Comparison of ENCODE assay signal across 14 mouse cellular contexts in genomic region chr8:120466266-120466665, GRCm38 (mm10).
DNase-seq lines count a peak whose midpoint lies in the region; ATAC-seq lines count a peak whose summit lies in the region.
"Had no signal": no experiment of that assay in that cellular context is flagged by ENCODE, and none has a peak within 500 bp of the region (broad histone marks: within the 10 kb centered on the region; RNA-seq: fewer than 3 reads in every experiment).

No protein-coding gene starts in this region.

- H3K4me1 ChIP-seq in heart, embryonic 16.5 days (ENCODE audit: control insufficient read depth, insufficient read depth, low read length) = peaks cover 41% of the 10 kb centered on the region
- peaks cover 77% of the 10 kb centered on the region for H3K4me1 ChIP-seq in neural tube, embryonic 13.5 days (replicated peaks)
- peaks cover 44% of the 10 kb centered on the region for H3K4me1 ChIP-seq in hindbrain, embryonic 14.5 days (replicated peaks; ENCODE audit: control insufficient read depth, insufficient read depth, low read length)

- intact Hi-C loops in heart, postnatal 10 days (cut with DNase I) = no loop called here
- intact Hi-C loops in left cerebral cortex, postnatal 4 days (cut with DNase I) = no loop called here

- no peaks in the 10 kb centered on the region for H3K36me3 ChIP-seq in heart, embryonic 16.5 days (ENCODE audit: control insufficient read depth, insufficient read depth)
- H3K36me3 ChIP-seq in neural tube, embryonic 13.5 days = no peaks in the 10 kb centered on the region
- no peaks in the 10 kb centered on the region for H3K36me3 ChIP-seq in hindbrain, embryonic 14.5 days (replicated peaks; ENCODE audit: control insufficient read depth, insufficient read depth)
- H3K36me3 ChIP-seq: kidney, embryonic 15.5 days had no signal

- ATAC-seq in heart, embryonic 16.5 days (replicated peaks; ENCODE audit: extremely low read depth, insufficient read depth, low FRiP score) = no peak
- no peak for ATAC-seq in neural tube, embryonic 13.5 days (ENCODE audit: low read depth)
- ATAC-seq in hindbrain, embryonic 14.5 days (ENCODE audit: low FRiP score) = no peak
- no peak for ATAC-seq in megakaryocyte progenitor cell, adult 5-6 weeks (replicated peaks; ENCODE audit: poor library complexity)

- no peak for DNase-seq in heart, postnatal 10 days
- no peak for DNase-seq in neural tube, embryonic 10.5 days (ENCODE audit: extremely low spot score, low spot score)
- DNase-seq in hindbrain, embryonic 14.5 days (ENCODE audit: low spot score) = no peak
- no peak for DNase-seq in left cerebral cortex, postnatal 4 days
- DNase-seq in right cerebral cortex, postnatal 36 days (ENCODE audit: low spot score in 2 of 2) = no peak
- DNase-seq: cerebellum, adult 11 months; thymus, postnatal 14 days had no signal

- H3K9me3 ChIP-seq in heart, embryonic 16.5 days (replicated peaks; ENCODE audit: control insufficient read depth, low read length) = no peaks in the 10 kb centered on the region
- H3K9me3 ChIP-seq in neural tube, embryonic 13.5 days = no peaks in the 10 kb centered on the region
- no peaks in the 10 kb centered on the region for H3K9me3 ChIP-seq in hindbrain, embryonic 14.5 days (ENCODE audit: control insufficient read depth, low read length)
- H3K9me3 ChIP-seq: kidney, embryonic 15.5 days had no signal

- H3K27me3 ChIP-seq in heart, embryonic 16.5 days (ENCODE audit: control insufficient read depth, insufficient read depth, low read length) = no peaks in the 10 kb centered on the region; the same call in 1 of the 2 replicates
- H3K27me3 ChIP-seq in neural tube, embryonic 13.5 days = no peaks in the 10 kb centered on the region
- no peaks in the 10 kb centered on the region for H3K27me3 ChIP-seq in hindbrain, embryonic 14.5 days (ENCODE audit: control insufficient read depth, insufficient read depth, low read length)
- H3K27me3 ChIP-seq: Patski had no signal

- peak overlapping the region; percentile 36; the same call in 1 of the 2 replicates for H3K4me2 ChIP-seq in heart, embryonic 16.5 days (ENCODE audit: low read depth, low read length)
- H3K4me2 ChIP-seq in neural tube, embryonic 13.5 days = no peak overlapping the region
- H3K4me2 ChIP-seq in hindbrain, embryonic 14.5 days (replicated peaks) = no peak overlapping the region
- H3K4me2 ChIP-seq: kidney, embryonic 15.5 days had no signal

- peak overlapping the region; percentile 75; the same call in 1 of the 2 replicates for H3K27ac ChIP-seq in heart, embryonic 16.5 days (ENCODE audit: low read length)
- peak overlapping the region; percentile 62 for H3K27ac ChIP-seq in neural tube, embryonic 13.5 days (replicated peaks)
- 0 out of 2 replicates have a peak overlapping the region, but pooled peaks have one; percentile 17 for H3K27ac ChIP-seq in hindbrain, embryonic 14.5 days
- H3K27ac ChIP-seq: layer of hippocampus, adult 2 months; left cerebral cortex, adult 2 months had no signal

- H3K9ac ChIP-seq in heart, embryonic 16.5 days (ENCODE audit: low read length) = no peak overlapping the region
- H3K9ac ChIP-seq in neural tube, embryonic 13.5 days = 0 out of 2 replicates have a peak overlapping the region, but pooled peaks have one; percentile 26
- no peak overlapping the region for H3K9ac ChIP-seq in hindbrain, embryonic 14.5 days
- H3K9ac ChIP-seq: kidney, embryonic 15.5 days had no signal

- WGBS in heart, embryonic 16.5 days = 61% methylated on average over 10 of the region's 10 CpGs
- 59% methylated on average over 10 of the region's 10 CpGs for WGBS in neural tube, embryonic 13.5 days
- WGBS in hindbrain, embryonic 14.5 days = 57% methylated on average over 10 of the region's 10 CpGs

- no peak overlapping the region for H3K4me3 ChIP-seq in heart, embryonic 16.5 days (ENCODE audit: low read length)
- H3K4me3 ChIP-seq in neural tube, embryonic 13.5 days = no peak overlapping the region
- no peak overlapping the region for H3K4me3 ChIP-seq in hindbrain, embryonic 14.5 days (replicated peaks; ENCODE audit: low read length)
- H3K4me3 ChIP-seq: kidney, embryonic 15.5 days; layer of hippocampus, adult 2 months; left cerebral cortex, adult 2 months had no signal

Comparison
In these comparisons a context has a peak if more than half of its experiments do, and no peak if none do; other contexts are left out.
1. H3K27ac ChIP-seq: peak in every context shown above with its lines; median percentile 75 in heart, embryonic 16.5 days; 62 in neural tube, embryonic 13.5 days; 17 in hindbrain, embryonic 14.5 days.